Mouse (Mus musculus): ENCODE data around the gene Lasp1. TPM values are rescaled to one million over a fixed set of nuclear protein-coding genes. Genes with fewer than 3 reads are reported as not detected.
A peak's percentile ranks its signal among the peaks of the same experiment; 100 is the strongest.

Lasp1 gene
- total and polyA plus RNA-seq, 2 experiments from 2014 or later: 137 to 187 TPM

GRCm38 (mm10) chr11:97810356-97810755 lies 11.6 kb downstream of the Lasp1 start:
- Histone ChIP-seq H3K9ac (replicated peaks; ENCODE audit: low read length) (no peak overlapping the region), H3K4me2 (ENCODE audit: low read depth, low read length) (no peak overlapping the region), H3K4me3 (ENCODE audit: low read length) (no peak overlapping the region), H3K27ac (no peak overlapping the region), H3K27me3 (ENCODE audit: insufficient read depth, low read length) (no peaks in the 10 kb centered on the region), H3K9me3 (ENCODE audit: low read length) (no peaks in the 10 kb centered on the region), H3K36me3 (ENCODE audit: insufficient read depth, low read length) (peaks cover 8% of the 10 kb centered on the region; the same call in 1 of the 2 replicates), H3K4me1 (ENCODE audit: insufficient read depth, low read length) (peaks cover 65% of the 10 kb centered on the region)
- TF ChIP-seq CTCF (IDR thresholded peaks at IDR 0.05; ENCODE audit: low read depth): no peak
- ATAC-seq: no peak
- WGBS: 68% methylated on average over 7 of the region's 7 CpGs
- no peak for DNase-seq (ENCODE audit: low spot score)

- Histone ChIP-seq H3K9ac (replicated peaks; ENCODE audit: low read length) (no peak overlapping the region), H3K4me2 (ENCODE audit: low read depth, low read length) (no peak overlapping the region), H3K4me3 (ENCODE audit: low read length) (no peak overlapping the region), H3K27me3 (ENCODE audit: insufficient read depth, low read length) (no peaks in the 10 kb centered on the region), H3K4me1 (ENCODE audit: insufficient read depth, low read length) (peaks cover 58% of the 10 kb centered on the region), H3K9me3 (ENCODE audit: low read length) (no peaks in the 10 kb centered on the region), H3K36me3 (ENCODE audit: insufficient read depth, low read length) (peaks cover 14% of the 10 kb centered on the region; the same call in 1 of the 2 replicates), H3K27ac (peak overlapping the region; percentile 86; the same call in 1 of the 2 replicates)
- no peak for ATAC-seq
- WGBS: 19% methylated on average over 3 of the region's 3 CpGs
- DNase-seq (ENCODE audit: low spot score): no peak
- TF ChIP-seq CTCF (IDR thresholded peaks at IDR 0.05; ENCODE audit: low read depth): no peak
Measured at GRCm38 (mm10) chr11:97810970-97811369, 12.2 kb downstream of the Lasp1 start.

GRCm38 (mm10) chr11:97811569-97812362 lies 13.0 kb downstream of the Lasp1 start:
- Histone ChIP-seq H3K36me3 (ENCODE audit: insufficient read depth, low read length) (peaks cover 20% of the 10 kb centered on the region; the same call in 1 of the 2 replicates), H3K4me2 (ENCODE audit: low read depth, low read length) (peak overlapping the region; percentile 39), H3K9me3 (ENCODE audit: low read length) (no peaks in the 10 kb centered on the region), H3K27ac (peak overlapping the region; percentile 86), H3K4me3 (ENCODE audit: low read length) (no peak overlapping the region), H3K27me3 (ENCODE audit: insufficient read depth, low read length) (no peaks in the 10 kb centered on the region), H3K9ac (replicated peaks; ENCODE audit: low read length) (0 out of 2 replicates have a peak overlapping the region, but pooled peaks have one; percentile 34), H3K4me1 (ENCODE audit: insufficient read depth, low read length) (peaks cover 50% of the 10 kb centered on the region)
- WGBS: 27% methylated on average over 12 of the region's 13 CpGs
- ATAC-seq: peak; percentile 30; the same call in 1 of the 2 replicates
- DNase-seq (ENCODE audit: low spot score): peak; percentile 32
- TF ChIP-seq CTCF (IDR thresholded peaks at IDR 0.05; ENCODE audit: low read depth): no peak

- H3K9ac ChIP-seq (replicated peaks; ENCODE audit: low read length): 0 out of 2 replicates have a peak overlapping the region, but pooled peaks have one; percentile 34
- peaks cover 48% of the 10 kb centered on the region for H3K4me1 ChIP-seq (ENCODE audit: insufficient read depth, low read length)
- DNase-seq (ENCODE audit: low spot score): peak; percentile 86
Measured at GRCm38 (mm10) chr11:97812491-97812921, 13.7 kb downstream of the Lasp1 start.

GRCm38 (mm10) chr11:97813085-97813484 lies 14.3 kb downstream of the Lasp1 start:
- peak overlapping the region; percentile 21; the same call in 1 of the 2 replicates for H3K9ac ChIP-seq (replicated peaks; ENCODE audit: low read length)
- ATAC-seq (peak; percentile 24), DNase-seq (ENCODE audit: low spot score) (peak; percentile 28)
- 22% methylated on average over 7 of the region's 7 CpGs for WGBS
- peak overlapping the region; percentile 86 for H3K27ac ChIP-seq
- no peaks in the 10 kb centered on the region for H3K9me3 ChIP-seq (ENCODE audit: low read length)
- no peaks in the 10 kb centered on the region for H3K27me3 ChIP-seq (ENCODE audit: insufficient read depth, low read length)
- peak overlapping the region; percentile 39 for H3K4me2 ChIP-seq (ENCODE audit: low read depth, low read length)
- no peak overlapping the region for H3K4me3 ChIP-seq (ENCODE audit: low read length)
- TF ChIP-seq CTCF (IDR thresholded peaks at IDR 0.05; ENCODE audit: low read depth): no peak
- H3K4me1 ChIP-seq (ENCODE audit: insufficient read depth, low read length): peaks cover 48% of the 10 kb centered on the region
- peaks cover 22% of the 10 kb centered on the region; the same call in 1 of the 2 replicates for H3K36me3 ChIP-seq (ENCODE audit: insufficient read depth, low read length)

More at GRCm38 (mm10) chr11:97812491-97812921, 13.7 kb downstream of the Lasp1 start:
- ATAC-seq: peak; percentile 90
- Histone ChIP-seq H3K27me3 (ENCODE audit: insufficient read depth, low read length) (no peaks in the 10 kb centered on the region), H3K27ac (peak overlapping the region; percentile 86), H3K4me2 (ENCODE audit: low read depth, low read length) (peak overlapping the region; percentile 39), H3K4me3 (ENCODE audit: low read length) (no peak overlapping the region), H3K36me3 (ENCODE audit: insufficient read depth, low read length) (peaks cover 22% of the 10 kb centered on the region; the same call in 1 of the 2 replicates), H3K9me3 (ENCODE audit: low read length) (no peaks in the 10 kb centered on the region)
- WGBS: 16% methylated on average over 3 of the region's 3 CpGs
- no peak for TF ChIP-seq CTCF (IDR thresholded peaks at IDR 0.05; ENCODE audit: low read depth)

GRCm38 (mm10) chr11:97813746-97814515 lies 15.1 kb downstream of the Lasp1 start:
- TF ChIP-seq CTCF (IDR thresholded peaks at IDR 0.05; ENCODE audit: low read depth): no peak
- 0 out of 2 replicates have a peak overlapping the region, but pooled peaks have one; percentile 21 for H3K9ac ChIP-seq (replicated peaks; ENCODE audit: low read length)
- no peak overlapping the region for H3K4me3 ChIP-seq (ENCODE audit: low read length)
- WGBS: 61% methylated on average over 17 of the region's 17 CpGs
- H3K4me2 ChIP-seq (ENCODE audit: low read depth, low read length): no peak overlapping the region
- H3K4me1 ChIP-seq (ENCODE audit: insufficient read depth, low read length): peaks cover 44% of the 10 kb centered on the region
- no peaks in the 10 kb centered on the region for H3K9me3 ChIP-seq (ENCODE audit: low read length)
- ATAC-seq (no peak), DNase-seq (ENCODE audit: low spot score) (no peak)
- H3K27ac ChIP-seq: peak overlapping the region; percentile 86
- H3K27me3 ChIP-seq (ENCODE audit: insufficient read depth, low read length): no peaks in the 10 kb centered on the region
- peaks cover 20% of the 10 kb centered on the region; the same call in 1 of the 2 replicates for H3K36me3 ChIP-seq (ENCODE audit: insufficient read depth, low read length)

All from hindbrain, postnatal 0 days (tissue).